Mouse (Mus musculus): Measurements from ENCODE around the gene Irx5.

DNA sequence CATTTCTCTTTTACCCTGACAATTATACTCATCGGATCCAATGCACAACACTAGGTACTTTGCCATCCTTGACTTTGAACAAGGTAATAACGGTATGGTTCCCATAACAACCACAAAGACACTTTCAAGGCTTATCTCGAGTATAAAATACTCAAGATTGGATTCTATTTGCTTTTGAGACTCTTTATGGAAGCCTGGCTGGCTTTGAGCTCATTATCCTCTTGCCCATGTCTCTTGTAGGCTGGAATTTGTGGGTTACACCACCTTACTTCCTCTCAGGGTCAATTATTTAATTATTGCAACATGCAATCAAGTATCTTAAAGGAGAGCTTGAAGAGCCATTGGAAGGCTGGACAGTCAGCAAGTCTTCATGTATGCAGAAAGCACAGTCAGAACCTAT lies 43.7 kb upstream of the Irx5 start:
- TF ChIP-seq CTCF (IDR thresholded peaks at IDR 0.05; ENCODE audit: borderline replicate concordance, control insufficient read depth, extremely low read depth, insufficient read depth, low read length, poor library complexity) (no peak), POLR2A (IDR thresholded peaks at IDR 0.05; ENCODE audit: control insufficient read depth, extremely low read depth, insufficient read depth, low read length, poor library complexity) (no peak)

Data from thymus, adult 2 months (tissue).